Mouse (Mus musculus) liver, adult (tissue): Measurements from ENCODE around the gene Ncapg2.

Experiments used
- GATA4 ChIP-seq: IDR thresholded peaks from 2 replicates; pipeline ENCODE4 v1.6.1; 2014; ENCODE audit warnings: mild to moderate bottlenecking, low read length; ENCODE audit not compliant: insufficient replicate concordance

Ncapg2 gene

DNA sequence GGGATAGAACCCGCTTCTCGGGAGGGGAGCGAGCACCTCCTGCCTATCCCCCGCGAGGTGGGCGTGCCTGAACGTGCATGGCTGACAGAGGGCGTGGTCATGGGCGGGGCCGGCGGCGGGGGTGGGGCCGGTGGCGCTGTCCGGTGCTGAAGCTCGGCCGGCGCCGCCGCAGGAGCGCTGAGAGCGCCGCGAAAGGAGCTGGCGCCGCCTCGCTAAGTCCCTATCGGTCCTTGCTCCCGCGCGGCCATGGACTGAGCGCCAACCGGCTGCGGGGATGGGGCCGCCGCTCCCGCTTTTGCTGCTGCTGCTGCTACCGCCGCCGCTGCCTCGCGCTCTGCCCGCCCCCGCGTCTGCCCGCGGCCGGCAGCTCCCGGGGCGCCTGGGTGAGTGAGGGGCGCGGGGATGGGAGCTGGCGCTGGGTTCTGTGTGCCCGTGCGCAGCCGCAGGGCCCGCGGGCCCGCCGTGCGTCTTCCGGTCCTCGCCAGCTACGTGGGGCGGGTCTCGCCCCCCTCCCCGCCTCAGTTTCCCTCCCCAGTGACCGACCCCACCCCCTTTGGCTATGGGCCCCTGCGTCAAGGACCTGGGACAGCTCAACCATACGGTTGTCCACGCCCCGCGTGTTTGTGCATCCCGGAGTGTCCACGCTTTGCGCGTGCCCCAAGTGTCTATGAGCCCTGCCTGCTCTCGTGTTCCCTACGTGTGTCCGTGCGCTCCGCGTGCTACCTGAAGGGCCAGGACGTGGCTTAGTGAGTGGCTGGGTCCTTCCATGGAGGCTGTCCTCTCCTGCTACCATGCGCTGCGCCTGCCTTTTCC, 80.6 kb downstream of the Ncapg2 start, which contains the start of gene Ptprn2:
Gene Ptprn2 (plus strand): TSS at position 130 of the 813 bp plus-strand sequence.
- no peak for TF ChIP-seq GATA4

DNA sequence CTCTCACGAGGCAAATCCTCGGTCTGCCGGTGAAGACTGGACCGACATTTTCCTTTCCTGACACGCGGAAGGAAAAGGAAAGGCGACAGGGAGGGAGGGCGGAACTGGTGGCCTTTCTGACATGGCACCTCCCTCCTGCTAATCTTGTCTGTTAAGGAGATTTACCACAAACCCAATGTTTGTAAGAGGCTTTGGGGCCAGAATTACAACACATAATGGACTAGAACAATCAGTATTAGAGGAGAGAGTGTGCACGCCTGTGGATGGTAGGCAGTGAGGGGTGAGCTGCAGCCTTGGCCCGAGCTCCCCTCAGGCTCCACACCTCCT, 81.2 kb downstream of the Ncapg2 start:
- no peak for TF ChIP-seq GATA4

DNA sequence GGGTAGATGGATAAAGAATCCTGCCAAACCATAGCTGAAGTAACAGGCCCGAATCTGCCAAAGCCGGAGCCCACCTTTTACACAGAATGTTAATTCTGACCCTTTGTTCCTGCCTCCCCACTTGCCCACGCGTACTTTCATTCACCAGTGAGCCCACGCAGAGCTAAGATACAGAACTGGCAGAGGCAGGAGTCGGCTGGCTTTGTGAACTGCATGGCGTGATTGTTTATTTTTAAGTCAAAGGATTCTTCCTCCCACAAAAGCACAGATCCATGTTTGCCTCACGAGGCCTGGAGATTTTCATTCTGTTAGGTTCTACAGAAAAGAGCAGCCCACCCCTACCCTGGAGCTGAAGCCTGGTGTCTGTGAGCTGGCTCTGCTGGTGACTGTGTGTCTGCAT, 83.6 kb downstream of the Ncapg2 start:
- no peak for TF ChIP-seq GATA4

DNA sequence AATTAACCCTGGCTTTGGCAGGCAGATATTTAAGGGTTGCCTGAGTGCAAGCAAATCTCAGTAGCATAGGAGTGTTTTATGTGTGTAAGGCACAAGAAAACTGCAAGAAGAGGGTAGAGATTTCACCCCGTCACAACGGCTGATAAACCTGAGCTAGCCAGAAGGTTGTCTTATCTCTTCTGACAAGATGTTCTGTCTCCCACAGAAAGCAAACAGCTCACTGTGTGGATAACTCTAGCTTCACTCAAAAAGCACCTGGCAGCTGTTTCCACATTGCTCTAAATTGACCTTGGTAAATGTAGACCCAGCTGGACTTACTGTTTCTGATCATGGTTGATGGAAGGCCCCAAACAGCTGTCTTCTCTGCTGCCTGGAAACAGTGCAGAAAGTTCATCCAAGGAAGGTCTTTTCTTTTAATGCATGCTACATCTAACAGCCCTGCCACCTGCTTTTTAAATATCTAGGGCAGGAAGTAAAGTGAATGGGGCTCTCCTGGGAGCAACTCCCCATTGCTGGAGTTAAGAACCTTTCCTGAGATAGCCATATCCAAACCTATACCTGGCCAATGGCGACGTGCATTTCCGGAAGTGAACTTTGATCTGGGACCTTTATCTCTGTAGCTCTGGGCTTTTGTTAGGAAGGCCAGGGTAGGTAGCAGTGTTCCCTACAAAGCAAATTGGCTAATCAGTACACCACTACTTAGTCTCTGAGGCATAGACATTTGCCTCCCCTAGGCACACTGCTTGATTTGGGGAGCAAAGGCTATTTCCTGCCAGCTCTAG, 85.6 kb downstream of the Ncapg2 start:
- no peak for TF ChIP-seq GATA4

DNA sequence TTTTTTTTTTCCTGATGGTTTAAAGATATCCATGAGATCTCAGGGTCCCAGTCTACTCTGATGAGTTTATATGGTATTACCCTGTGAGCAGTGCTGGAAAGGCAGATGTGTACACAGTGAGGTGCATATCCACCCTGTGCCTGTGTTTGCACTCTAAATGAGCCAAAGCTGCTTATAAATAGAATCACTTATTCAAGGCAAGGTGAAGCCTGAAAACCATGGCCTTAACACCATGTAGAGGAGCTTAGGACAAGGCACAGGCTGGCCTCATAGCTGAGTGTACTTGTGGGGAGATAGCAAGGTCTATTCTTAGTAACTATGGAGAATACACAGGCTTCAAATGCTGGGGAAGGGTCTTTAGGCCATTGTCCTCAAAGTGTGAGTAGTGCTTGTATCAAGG, 93.5 kb downstream of the Ncapg2 start:
- no peak for TF ChIP-seq GATA4

DNA sequence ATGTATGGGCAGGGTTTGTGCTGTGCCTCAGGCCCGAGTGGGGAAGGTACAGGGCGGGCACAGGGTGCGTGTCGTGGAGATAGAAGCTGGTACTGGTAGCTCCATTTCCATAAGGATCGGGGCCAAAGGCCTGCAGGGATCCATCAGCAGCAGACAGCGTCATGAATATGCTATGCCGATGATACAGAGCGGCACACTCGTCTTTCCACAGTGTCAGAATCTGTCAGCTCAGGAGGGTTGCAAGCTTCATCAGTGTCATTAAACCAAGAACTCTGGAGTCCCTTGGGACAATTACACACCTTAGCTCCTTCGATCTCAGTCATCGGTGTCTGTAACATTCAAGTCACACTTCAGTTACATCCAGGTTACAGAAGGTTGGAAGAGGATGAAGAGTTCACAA, 95.5 kb downstream of the Ncapg2 start:
- no peak for TF ChIP-seq GATA4

DNA sequence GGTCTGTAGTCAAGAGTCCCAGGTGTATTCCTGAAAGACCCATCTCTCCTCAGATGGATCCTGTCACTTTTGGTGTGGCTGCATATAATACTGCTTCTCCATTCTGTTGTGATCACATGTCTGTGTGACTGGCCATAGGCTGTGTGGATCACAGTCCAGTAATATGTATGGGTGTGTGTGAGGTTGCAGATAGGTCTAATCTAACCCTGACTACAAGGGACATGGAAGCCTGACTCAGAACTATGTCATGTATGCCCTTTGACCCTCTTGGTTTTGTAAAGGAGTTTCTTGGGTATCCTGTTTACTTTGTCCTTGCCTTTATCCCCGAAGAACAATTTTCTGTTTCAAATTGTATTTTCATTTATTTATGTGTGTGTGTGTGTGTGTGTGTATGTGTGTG, 107.3 kb downstream of the Ncapg2 start:
- TF ChIP-seq GATA4 = no peak
